Mouse (Mus musculus): ENCODE results near the gene Pgp. TPM values are rescaled to one million over a fixed set of nuclear protein-coding genes. Genes with fewer than 3 reads are reported as not detected.
A peak's percentile ranks its signal among the peaks of the same experiment; 100 is the strongest.

Pgp gene
- polyA plus RNA-seq, 1 experiment = 31.6 TPM

- no peak overlapping the region for H3K4me3 ChIP-seq (ENCODE audit: extremely low read depth, insufficient read depth, insufficient read length)
- 80% methylated on average over 19 of the region's 19 CpGs for WGBS
- H3K36me3 ChIP-seq (ENCODE audit: control insufficient read depth, insufficient read depth, low read length) = peaks cover 35% of the 10 kb centered on the region
- TF ChIP-seq POLR2A (IDR thresholded peaks at IDR 0.05; ENCODE audit: low read depth, low read length) (no peak), CTCF (IDR thresholded peaks at IDR 0.05; ENCODE audit: extremely low read depth, insufficient read depth, insufficient read length, insufficient replicate concordance) (no peak)
- H3K27me3 ChIP-seq (ENCODE audit: control insufficient read depth, insufficient read depth, low read length) = no peaks in the 10 kb centered on the region
- DNase-seq (ENCODE audit: low read depth in 1 of 2, low spot score in 2 of 2) = no peak
- H3K27ac ChIP-seq (ENCODE audit: insufficient read depth, low read length) = no peak overlapping the region
- H3K4me1 ChIP-seq (ENCODE audit: control insufficient read depth, insufficient read depth, insufficient read length) = no peaks in the 10 kb centered on the region; the same call in 1 of the 2 replicates
Measured at GRCm38 (mm10) chr17:24507129-24507664, 37.0 kb downstream of the Pgp start.

- 91% methylated on average over 12 of the region's 12 CpGs for WGBS
- no peaks in the 10 kb centered on the region; the same call in 1 of the 2 replicates for H3K4me1 ChIP-seq (ENCODE audit: control insufficient read depth, insufficient read depth, insufficient read length)
- TF ChIP-seq POLR2A (IDR thresholded peaks at IDR 0.05; ENCODE audit: low read depth, low read length) (no peak), CTCF (IDR thresholded peaks at IDR 0.05; ENCODE audit: extremely low read depth, insufficient read depth, insufficient read length, insufficient replicate concordance) (no peak)
- H3K36me3 ChIP-seq (ENCODE audit: control insufficient read depth, insufficient read depth, low read length) = peaks cover 35% of the 10 kb centered on the region
- H3K27me3 ChIP-seq (ENCODE audit: control insufficient read depth, insufficient read depth, low read length) = no peaks in the 10 kb centered on the region
- DNase-seq (ENCODE audit: low read depth in 1 of 2, low spot score in 2 of 2) = no peak
- H3K27ac ChIP-seq (ENCODE audit: insufficient read depth, low read length) = no peak overlapping the region
- no peak overlapping the region for H3K4me3 ChIP-seq (ENCODE audit: extremely low read depth, insufficient read depth, insufficient read length)
Measured at GRCm38 (mm10) chr17:24507806-24508460, 37.7 kb downstream of the Pgp start.

GRCm38 (mm10) chr17:24513609-24514008 lies 43.4 kb downstream of the Pgp start:
- Histone ChIP-seq H3K36me3 (ENCODE audit: control insufficient read depth, insufficient read depth, low read length) (peaks cover 60% of the 10 kb centered on the region), H3K27ac (ENCODE audit: insufficient read depth, low read length) (no peak overlapping the region), H3K4me3 (ENCODE audit: extremely low read depth, insufficient read depth, insufficient read length) (no peak overlapping the region), H3K4me1 (ENCODE audit: control insufficient read depth, insufficient read depth, insufficient read length) (no peaks in the 10 kb centered on the region), H3K27me3 (ENCODE audit: control insufficient read depth, insufficient read depth, low read length) (no peaks in the 10 kb centered on the region)
- WGBS = 73% methylated on average over 5 of the region's 5 CpGs
- no peak for DNase-seq (ENCODE audit: low read depth in 1 of 2, low spot score in 2 of 2)
- TF ChIP-seq CTCF (IDR thresholded peaks at IDR 0.05; ENCODE audit: extremely low read depth, insufficient read depth, insufficient read length, insufficient replicate concordance) = no peak
- TF ChIP-seq POLR2A (IDR thresholded peaks at IDR 0.05; ENCODE audit: low read depth, low read length) = no peak

- no peak for DNase-seq (ENCODE audit: low read depth in 1 of 2, low spot score in 2 of 2)
- no peaks in the 10 kb centered on the region for H3K27me3 ChIP-seq (ENCODE audit: control insufficient read depth, insufficient read depth, low read length)
- peak overlapping the region; percentile 5; the same call in 1 of the 2 replicates for H3K27ac ChIP-seq (ENCODE audit: insufficient read depth, low read length)
- H3K4me1 ChIP-seq (ENCODE audit: control insufficient read depth, insufficient read depth, insufficient read length) = no peaks in the 10 kb centered on the region
- no peak for TF ChIP-seq POLR2A (IDR thresholded peaks at IDR 0.05; ENCODE audit: low read depth, low read length)
- WGBS = 92% methylated on average over 24 of the region's 24 CpGs
- H3K4me3 ChIP-seq (ENCODE audit: extremely low read depth, insufficient read depth, insufficient read length) = no peak overlapping the region
- H3K36me3 ChIP-seq (ENCODE audit: control insufficient read depth, insufficient read depth, low read length) = peaks cover 53% of the 10 kb centered on the region
Measured at GRCm38 (mm10) chr17:24514270-24515257, 44.4 kb downstream of the Pgp start.

GRCm38 (mm10) chr17:24520450-24520849 lies 50.3 kb downstream of the Pgp start:
- peaks cover 18% of the 10 kb centered on the region for H3K36me3 ChIP-seq (ENCODE audit: control insufficient read depth, insufficient read depth, low read length)
- no peak overlapping the region for H3K4me3 ChIP-seq (ENCODE audit: extremely low read depth, insufficient read depth, insufficient read length)
- WGBS = 89% methylated on average over 4 of the region's 4 CpGs
- TF ChIP-seq POLR2A (IDR thresholded peaks at IDR 0.05; ENCODE audit: low read depth, low read length) = no peak
- no peak for TF ChIP-seq CTCF (IDR thresholded peaks at IDR 0.05; ENCODE audit: extremely low read depth, insufficient read depth, insufficient read length, insufficient replicate concordance)
- no peaks in the 10 kb centered on the region for H3K27me3 ChIP-seq (ENCODE audit: control insufficient read depth, insufficient read depth, low read length)
- H3K27ac ChIP-seq (ENCODE audit: insufficient read depth, low read length) = no peak overlapping the region
- no peaks in the 10 kb centered on the region for H3K4me1 ChIP-seq (ENCODE audit: control insufficient read depth, insufficient read depth, insufficient read length)
- no peak for DNase-seq (ENCODE audit: low read depth in 1 of 2, low spot score in 2 of 2)

Other genes with a start within 250 kb of the Pgp start
- 7.5 and 10.8 TPM in 2 replicates for gene Tedc2, start 249.5 kb upstream of the Pgp start, polyA plus RNA-seq (2012; rRNA removed)
- gene Ccnf, start 218.9 kb upstream of the Pgp start, polyA plus RNA-seq (2012; rRNA removed) = 9.7 and 11.1 TPM in 2 replicates
- gene Abca17, start 119.3 kb upstream of the Pgp start, polyA plus RNA-seq (2012; rRNA removed) = 0.05 and 0.15 TPM in 2 replicates
- gene Abca3, start 118.4 kb upstream of the Pgp start, polyA plus RNA-seq (2012; rRNA removed) = 32.6 and 34.9 TPM in 2 replicates
- 87.0 and 113 TPM in 2 replicates for gene Rnps1, start 55.8 kb upstream of the Pgp start, polyA plus RNA-seq (2012; rRNA removed)
- 28.0 and 38.1 TPM in 2 replicates for gene Eci1, start 43.8 kb upstream of the Pgp start, polyA plus RNA-seq (2012; rRNA removed)
- 7.8 and 8.6 TPM in 2 replicates for gene Dnase1l2, start 27.3 kb upstream of the Pgp start, polyA plus RNA-seq (2012; rRNA removed)
- 95.9 and 110 TPM in 2 replicates for gene E4f1, start 79 bp upstream of the Pgp start, polyA plus RNA-seq (2012; rRNA removed)
- 1.5 and 1.9 TPM in 2 replicates for gene Bricd5, start 3.5 kb downstream of the Pgp start, polyA plus RNA-seq (2012; rRNA removed)
- 37.8 and 43.7 TPM in 2 replicates for gene Mlst8, start 8.7 kb downstream of the Pgp start, polyA plus RNA-seq (2012; rRNA removed)
- 0.40 and 0.47 TPM in 2 replicates for gene Caskin1, start 18.2 kb downstream of the Pgp start, polyA plus RNA-seq (2012; rRNA removed)
- gene Traf7, start 57.5 kb downstream of the Pgp start, polyA plus RNA-seq (2012; rRNA removed) = 182 and 213 TPM in 2 replicates
- 2.2 and 2.5 TPM in 2 replicates for gene Rab26, start 63.8 kb downstream of the Pgp start, polyA plus RNA-seq (2012; rRNA removed)
- gene Pkd1, start 79.4 kb downstream of the Pgp start, polyA plus RNA-seq (2012; rRNA removed) = 70.8 and 73.9 TPM in 2 replicates
- gene Tsc2, start 162.2 kb downstream of the Pgp start, polyA plus RNA-seq (2012; rRNA removed) = 86.1 and 90.2 TPM in 2 replicates
- gene Nthl1, start 162.3 kb downstream of the Pgp start, polyA plus RNA-seq (2012; rRNA removed) = 7.1 and 8.1 TPM in 2 replicates
- 62.2 and 66.7 TPM in 2 replicates for gene Slc9a3r2, start 179.9 kb downstream of the Pgp start, polyA plus RNA-seq (2012; rRNA removed)
- gene Npw, start 188.1 kb downstream of the Pgp start, polyA plus RNA-seq (2012; rRNA removed) = 0.71 and 1.7 TPM in 2 replicates
- gene Zfp598, start 199.3 kb downstream of the Pgp start, polyA plus RNA-seq (2012; rRNA removed) = 59.7 and 77.0 TPM in 2 replicates
- gene Syngr3, start 219.6 kb downstream of the Pgp start, polyA plus RNA-seq (2012; rRNA removed) = 0.20 and 0.23 TPM in 2 replicates
- 13.8 and 26.7 TPM in 2 replicates for gene Gfer, start 225.8 kb downstream of the Pgp start, polyA plus RNA-seq (2012; rRNA removed)
- gene Noxo1, start 225.8 kb downstream of the Pgp start, polyA plus RNA-seq (2012; rRNA removed) = 6.8 and 7.5 TPM in 2 replicates
- gene Tbl3, start 237.3 kb downstream of the Pgp start, polyA plus RNA-seq (2012; rRNA removed) = 52.5 and 59.8 TPM in 2 replicates
- gene Rnf151, start 247.7 kb downstream of the Pgp start, polyA plus RNA-seq (2012; rRNA removed) = 0.41 and 0.86 TPM in 2 replicates
- 2,560 and 3,342 TPM in 2 replicates for gene Rps2, start 247.7 kb downstream of the Pgp start, polyA plus RNA-seq (2012; rRNA removed)